Mouse (Mus musculus) cerebellum, adult 2 months (tissue): ENCODE measurements at regions not wholly inside any gene's neighbourhood (a gene's known extent, or its start where the extent isn't known, plus 50 kb on each side); places are given as distances from the start of the nearest gene placed in this dataset.

ENCODE experiments used
- CTCF ChIP-seq: fragments of 200-500 bp; IDR thresholded peaks from 2 replicates; pipeline ENCODE4 v1.5.1; 2011; ENCODE audit warnings: low read depth, mild to moderate bottlenecking, control low read depth, low read length, moderate library complexity, borderline replicate concordance; ENCODE audit not compliant: insufficient read depth
- POLR2A ChIP-seq: fragments of 200-500 bp; IDR thresholded peaks from 2 replicates; pipeline ENCODE4 v1.6.1; 2011; ENCODE audit warnings: low read length, control low read depth, borderline replicate concordance; ENCODE audit not compliant: insufficient read depth

GRCm38 (mm10) chr3:80293485-80293884 lies 409.2 kb downstream of the Fam198b start:
- no peak for TF ChIP-seq CTCF
- TF ChIP-seq POLR2A: no peak
